Mouse (Mus musculus) embryonic facial prominence, embryonic 13.5 days (tissue): ENCODE results near the gene Lrig3. TPM values are rescaled to one million over a fixed set of nuclear protein-coding genes. Genes with fewer than 3 reads are reported as not detected.

Experiments
- ATAC-seq: fragments of 200-750 bp; cut with Nextera tagmentation; 2 replicates; pipeline ENCODE4 v1.8.0; 2017; ENCODE audit warnings: low read depth; ENCODE audit not compliant: insufficient number of reproducible peaks, insufficient read depth, low FRiP score, low TSS enrichment
- H3K27ac ChIP-seq: fragments of 300-500 bp; sonication (generic); 2 replicates; pipeline ENCODE4 v1.5.1; 2015; ENCODE audit warnings: moderate library complexity, mild to moderate bottlenecking, inconsistent platforms
- H3K27me3 ChIP-seq: fragments of 300-500 bp; sonication (generic); 2 replicates; pipeline ENCODE4 v1.6.1; 2015; ENCODE audit warnings: mild to moderate bottlenecking, inconsistent platforms
- H3K36me3 ChIP-seq: fragments of 300-500 bp; sonication (generic); 2 replicates; pipeline ENCODE4 v1.6.1; 2015; ENCODE audit warnings: mild to moderate bottlenecking, inconsistent platforms
- H3K4me1 ChIP-seq: fragments of 300-500 bp; sonication (generic); 2 replicates; pipeline ENCODE4 v1.6.1; 2015; ENCODE audit warnings: inconsistent platforms
- H3K4me2 ChIP-seq: fragments of 300-500 bp; sonication (generic); 2 replicates; pipeline ENCODE4 v1.6.1; 2015; ENCODE audit warnings: moderate library complexity, mild to moderate bottlenecking, inconsistent platforms
- H3K4me3 ChIP-seq: fragments of 300-500 bp; sonication (generic); 2 replicates; pipeline ENCODE4 v1.5.1; 2015; ENCODE audit warnings: mild to moderate bottlenecking, inconsistent platforms
- H3K9ac ChIP-seq: fragments of 300-500 bp; sonication (generic); 2 replicates; pipeline ENCODE4 v1.6.1; 2015; ENCODE audit warnings: mild to moderate bottlenecking, inconsistent platforms
- H3K9me3 ChIP-seq: fragments of 300-500 bp; sonication (generic); 2 replicates; pipeline ENCODE4 v1.6.1; 2016; ENCODE audit warnings: inconsistent platforms
- WGBS: fragments of 180-500 bp; shearing (Covaris S2); methylation state at CpG from one replicate; pipeline ENCODE4 v1.1.7; 2015; ENCODE audit warnings: mixed read lengths; 5-methylcytosine and 5-hydroxymethylcytosine counted together
- polyA plus RNA-seq: library from polyadenylated mRNA; unstranded; fragments of >200 nt; fragmentation: Nextera tagmentation; extraction: Ambion mirVana; gene quantifications from 2 replicates; pipeline ENCODE4 v1.2.1, GENCODE M21; 2015

Gene Lrig3
- polyA plus RNA-seq, 1 experiment from 2014 or later = 37.4 TPM

DNA sequence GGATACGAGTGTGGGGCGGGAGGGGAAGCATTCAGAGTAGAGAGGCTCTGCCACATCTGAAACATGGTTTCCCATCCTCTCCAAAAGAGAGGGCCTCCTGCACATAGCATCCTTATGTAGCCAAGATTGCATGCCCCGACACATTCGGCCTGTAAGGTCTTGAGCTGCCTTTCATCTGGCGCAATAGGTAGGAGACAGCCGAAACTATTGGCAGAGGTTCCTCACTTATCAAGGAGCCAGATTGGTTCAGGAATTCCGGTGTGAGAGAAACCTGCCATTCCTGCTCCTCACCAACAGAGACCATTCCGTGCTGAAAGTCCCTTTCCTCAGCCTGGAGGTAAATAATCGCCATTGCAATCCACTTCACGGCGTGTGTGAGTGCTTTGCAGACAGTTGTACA lies 22.1 kb downstream of the Lrig3 start:
- H3K4me2 ChIP-seq = no peak overlapping the region
- no peaks in the 10 kb centered on the region for H3K9me3 ChIP-seq
- H3K4me1 ChIP-seq = peaks cover 80% of the 10 kb centered on the region
- H3K27ac ChIP-seq = 0 out of 2 replicates have a peak overlapping the region, but pooled peaks have one; percentile 44
- no peaks in the 10 kb centered on the region for H3K27me3 ChIP-seq
- peaks cover 46% of the 10 kb centered on the region for H3K36me3 ChIP-seq
- WGBS = 79% methylated on average over 11 of the region's 11 CpGs
- no peak for ATAC-seq
- H3K9ac ChIP-seq = no peak overlapping the region
- no peak overlapping the region for H3K4me3 ChIP-seq

GRCm38 (mm10) chr10:125989890-125990289 lies 23.9 kb downstream of the Lrig3 start:
- Histone ChIP-seq H3K27ac (peak overlapping the region; percentile 49), H3K9me3 (no peaks in the 10 kb centered on the region), H3K9ac (no peak overlapping the region), H3K4me2 (no peak overlapping the region), H3K4me1 (peaks cover 68% of the 10 kb centered on the region), H3K4me3 (no peak overlapping the region), H3K27me3 (no peaks in the 10 kb centered on the region), H3K36me3 (peaks cover 42% of the 10 kb centered on the region)
- ATAC-seq = no peak
- WGBS = 50% methylated on average over 7 of the region's 7 CpGs

GRCm38 (mm10) chr10:125990394-125990793 lies 24.4 kb downstream of the Lrig3 start:
- Histone ChIP-seq H3K9ac (no peak overlapping the region), H3K27ac (no peak overlapping the region), H3K9me3 (no peaks in the 10 kb centered on the region), H3K4me1 (peaks cover 65% of the 10 kb centered on the region), H3K36me3 (peaks cover 45% of the 10 kb centered on the region), H3K4me3 (no peak overlapping the region), H3K4me2 (no peak overlapping the region), H3K27me3 (no peaks in the 10 kb centered on the region)
- no peak for ATAC-seq
- WGBS = 47% methylated on average over 5 of the region's 5 CpGs

- Histone ChIP-seq H3K4me3 (no peak overlapping the region), H3K9ac (no peak overlapping the region), H3K27ac (peak overlapping the region; percentile 60), H3K27me3 (no peaks in the 10 kb centered on the region), H3K4me1 (peaks cover 60% of the 10 kb centered on the region), H3K36me3 (peaks cover 43% of the 10 kb centered on the region), H3K4me2 (no peak overlapping the region), H3K9me3 (no peaks in the 10 kb centered on the region)
- no peak for ATAC-seq
- 85% methylated on average over 7 of the region's 7 CpGs for WGBS
Measured at GRCm38 (mm10) chr10:125991819-125992218, 25.9 kb downstream of the Lrig3 start.

GRCm38 (mm10) chr10:125994855-125995254 lies 28.9 kb downstream of the Lrig3 start:
- Histone ChIP-seq H3K27me3 (no peaks in the 10 kb centered on the region), H3K4me1 (peaks cover 39% of the 10 kb centered on the region), H3K36me3 (peaks cover 49% of the 10 kb centered on the region), H3K4me2 (no peak overlapping the region), H3K9ac (no peak overlapping the region), H3K27ac (no peak overlapping the region), H3K4me3 (no peak overlapping the region), H3K9me3 (no peaks in the 10 kb centered on the region)
- whole genome bisulfite sequencing = 69% methylated on average over 1 of the region's 1 CpGs
- no peak for ATAC-seq

- ATAC-seq = no peak
- H3K9ac ChIP-seq = no peak overlapping the region
- no peaks in the 10 kb centered on the region for H3K9me3 ChIP-seq
- H3K27ac ChIP-seq = 0 out of 2 replicates have a peak overlapping the region, but pooled peaks have one; percentile 11
- H3K4me3 ChIP-seq = no peak overlapping the region
- peaks cover 34% of the 10 kb centered on the region for H3K4me1 ChIP-seq
- 86% methylated on average over 6 of the region's 6 CpGs for WGBS
- H3K36me3 ChIP-seq = peaks cover 56% of the 10 kb centered on the region
- no peak overlapping the region for H3K4me2 ChIP-seq
- H3K27me3 ChIP-seq = no peaks in the 10 kb centered on the region
Measured at GRCm38 (mm10) chr10:125995701-125996100, 29.7 kb downstream of the Lrig3 start.

DNA sequence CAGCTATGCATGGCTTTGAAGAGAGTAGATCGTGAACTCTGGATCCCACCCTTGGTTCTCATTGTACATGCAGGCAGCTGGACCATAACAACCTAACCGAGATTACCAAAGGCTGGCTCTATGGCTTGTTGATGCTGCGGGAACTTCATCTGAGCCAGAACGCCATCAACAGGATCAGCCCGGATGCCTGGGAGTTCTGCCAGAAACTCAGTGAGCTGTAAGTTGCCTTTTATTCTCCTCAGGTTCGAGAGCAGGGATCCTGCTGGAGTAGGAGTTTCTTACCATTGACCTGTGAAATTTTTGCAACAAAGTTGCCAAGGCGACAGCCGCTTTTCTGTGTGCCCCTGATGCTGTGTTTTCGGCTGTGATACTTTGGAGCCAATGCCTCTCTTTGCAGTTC lies 31.0 kb downstream of the Lrig3 start:
- H3K4me1 ChIP-seq = peaks cover 30% of the 10 kb centered on the region
- H3K27me3 ChIP-seq = no peaks in the 10 kb centered on the region
- peak overlapping the region; percentile 34 for H3K27ac ChIP-seq
- WGBS = 62% methylated on average over 9 of the region's 9 CpGs
- no peak overlapping the region for H3K4me3 ChIP-seq
- no peak overlapping the region for H3K9ac ChIP-seq
- H3K9me3 ChIP-seq = no peaks in the 10 kb centered on the region
- peaks cover 63% of the 10 kb centered on the region for H3K36me3 ChIP-seq
- no peak overlapping the region for H3K4me2 ChIP-seq
- ATAC-seq = no peak

GRCm38 (mm10) chr10:125999561-125999960 lies 33.6 kb downstream of the Lrig3 start:
- Histone ChIP-seq H3K4me3 (no peak overlapping the region), H3K9ac (no peak overlapping the region), H3K4me1 (peaks cover 40% of the 10 kb centered on the region), H3K9me3 (no peaks in the 10 kb centered on the region), H3K36me3 (peaks cover 81% of the 10 kb centered on the region), H3K4me2 (no peak overlapping the region), H3K27me3 (no peaks in the 10 kb centered on the region), H3K27ac (no peak overlapping the region)
- ATAC-seq = no peak
- 88% methylated on average over 6 of the region's 6 CpGs for WGBS

DNA sequence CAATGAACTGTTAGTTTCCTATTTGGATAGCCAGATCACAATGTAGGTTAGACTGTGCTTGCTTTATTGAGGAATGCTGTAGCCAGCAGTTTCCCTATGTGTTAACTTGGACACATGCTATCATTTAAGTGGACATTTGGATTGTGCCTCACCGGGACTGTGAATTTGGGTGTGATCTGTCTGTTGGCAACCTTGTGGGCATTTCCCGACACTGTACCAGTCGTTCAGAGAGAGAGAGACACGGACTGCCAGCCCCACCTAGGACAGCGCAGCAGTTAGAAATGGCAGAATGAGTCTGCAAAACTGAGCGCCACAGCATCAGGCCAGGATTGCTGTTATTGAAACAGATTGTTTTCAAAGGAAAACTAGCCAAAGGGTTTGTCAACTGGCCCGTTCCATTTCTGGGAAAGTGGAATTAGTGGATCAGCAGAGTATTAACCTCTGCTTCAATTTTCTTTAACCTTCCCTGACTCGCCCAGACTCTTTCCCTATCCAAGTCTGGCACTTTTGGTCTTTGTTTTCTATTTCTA lies 35.0 kb downstream of the Lrig3 start:
- peaks cover 79% of the 10 kb centered on the region for H3K36me3 ChIP-seq
- WGBS = 77% methylated on average over 8 of the region's 8 CpGs
- peaks cover 34% of the 10 kb centered on the region for H3K4me1 ChIP-seq
- peak overlapping the region; percentile 44; the same call in 1 of the 2 replicates for H3K27ac ChIP-seq
- no peak overlapping the region for H3K4me2 ChIP-seq
- H3K9me3 ChIP-seq = no peaks in the 10 kb centered on the region
- H3K9ac ChIP-seq = no peak overlapping the region
- no peak for ATAC-seq
- no peak overlapping the region for H3K4me3 ChIP-seq
- H3K27me3 ChIP-seq = no peaks in the 10 kb centered on the region

GRCm38 (mm10) chr10:126002081-126002755 lies 36.2 kb downstream of the Lrig3 start:
- Histone ChIP-seq H3K27me3 (no peaks in the 10 kb centered on the region), H3K4me2 (no peak overlapping the region), H3K27ac (peak overlapping the region; percentile 87), H3K9me3 (no peaks in the 10 kb centered on the region), H3K4me1 (peaks cover 27% of the 10 kb centered on the region), H3K9ac (no peak overlapping the region), H3K36me3 (peaks cover 80% of the 10 kb centered on the region), H3K4me3 (no peak overlapping the region)
- ATAC-seq = no peak
- WGBS = 52% methylated on average over 14 of the region's 14 CpGs

- Histone ChIP-seq H3K27ac (peak overlapping the region; percentile 87), H3K9me3 (no peaks in the 10 kb centered on the region)
- 51% methylated on average over 18 of the region's 18 CpGs for WGBS
Measured at GRCm38 (mm10) chr10:126002818-126003506, 37.0 kb downstream of the Lrig3 start.

GRCm38 (mm10) chr10:126003857-126004256 lies 37.9 kb downstream of the Lrig3 start:
- Histone ChIP-seq H3K4me1 (peaks cover 27% of the 10 kb centered on the region), H3K36me3 (peaks cover 83% of the 10 kb centered on the region), H3K9ac (no peak overlapping the region), H3K9me3 (no peaks in the 10 kb centered on the region), H3K4me3 (no peak overlapping the region), H3K27me3 (no peaks in the 10 kb centered on the region), H3K27ac (no peak overlapping the region), H3K4me2 (no peak overlapping the region)
- WGBS = 82% methylated on average over 1 of the region's 1 CpGs
- no peak for ATAC-seq

More at GRCm38 (mm10) chr10:126002818-126003506, 37.0 kb downstream of the Lrig3 start:
- H3K36me3 ChIP-seq = peaks cover 79% of the 10 kb centered on the region
- no peak overlapping the region for H3K4me3 ChIP-seq
- no peaks in the 10 kb centered on the region for H3K27me3 ChIP-seq
- no peak overlapping the region for H3K9ac ChIP-seq
- no peak overlapping the region for H3K4me2 ChIP-seq
- ATAC-seq = no peak
- H3K4me1 ChIP-seq = peaks cover 27% of the 10 kb centered on the region
